Mouse (Mus musculus): ENCODE measurements around the gene Nisch. TPM values are rescaled to one million over a fixed set of nuclear protein-coding genes. Genes with fewer than 3 reads are reported as not detected.

Gene Nisch
- total and polyA plus RNA-seq, 2 experiments from 2014 or later, result 243 to 419 TPM

- TF ChIP-seq CTCF (IDR thresholded peaks at IDR 0.05; ENCODE audit: low read depth), result no peak
- DNase-seq (ENCODE audit: low spot score) (no peak), ATAC-seq (no peak)
- Histone ChIP-seq H3K36me3 (ENCODE audit: insufficient read depth, low read length) (peaks cover 38% of the 10 kb centered on the region), H3K27ac (no peak overlapping the region), H3K4me1 (ENCODE audit: insufficient read depth, low read length) (no peaks in the 10 kb centered on the region), H3K9ac (replicated peaks; ENCODE audit: low read length) (no peak overlapping the region), H3K4me3 (ENCODE audit: low read length) (no peak overlapping the region), H3K27me3 (ENCODE audit: insufficient read depth, low read length) (no peaks in the 10 kb centered on the region), H3K9me3 (ENCODE audit: low read length) (no peaks in the 10 kb centered on the region), H3K4me2 (ENCODE audit: low read depth, low read length) (no peak overlapping the region)
- WGBS, result 68% methylated on average over 14 of the region's 14 CpGs
These were observed 21.7 kb downstream of the Nisch start for GRCm38 (mm10) chr14:31194891-31195513.

- WGBS, result 84% methylated on average over 2 of the region's 2 CpGs
- peaks cover 39% of the 10 kb centered on the region for H3K36me3 ChIP-seq (ENCODE audit: insufficient read depth, low read length)
These were observed 22.3 kb downstream of the Nisch start for GRCm38 (mm10) chr14:31194441-31194840.

GRCm38 (mm10) chr14:31193791-31194190, 23.0 kb downstream of the Nisch start:
- no peak overlapping the region for H3K4me2 ChIP-seq (ENCODE audit: low read depth, low read length)
- 64% methylated on average over 7 of the region's 7 CpGs for WGBS
- peaks cover 45% of the 10 kb centered on the region for H3K36me3 ChIP-seq (ENCODE audit: insufficient read depth, low read length)
- TF ChIP-seq CTCF (IDR thresholded peaks at IDR 0.05; ENCODE audit: low read depth), result no peak
- ATAC-seq (no peak), DNase-seq (ENCODE audit: low spot score) (peak; percentile 25)
- H3K9ac ChIP-seq (replicated peaks; ENCODE audit: low read length), result no peak overlapping the region
- no peaks in the 10 kb centered on the region for H3K4me1 ChIP-seq (ENCODE audit: insufficient read depth, low read length)
- no peak overlapping the region for H3K27ac ChIP-seq
- no peak overlapping the region for H3K4me3 ChIP-seq (ENCODE audit: low read length)
- no peaks in the 10 kb centered on the region for H3K27me3 ChIP-seq (ENCODE audit: insufficient read depth, low read length)
- no peaks in the 10 kb centered on the region for H3K9me3 ChIP-seq (ENCODE audit: low read length)

More at GRCm38 (mm10) chr14:31194441-31194840, 22.3 kb downstream of the Nisch start:
- Histone ChIP-seq H3K9me3 (ENCODE audit: low read length) (no peaks in the 10 kb centered on the region), H3K27me3 (ENCODE audit: insufficient read depth, low read length) (no peaks in the 10 kb centered on the region), H3K27ac (no peak overlapping the region), H3K4me2 (ENCODE audit: low read depth, low read length) (no peak overlapping the region), H3K4me3 (ENCODE audit: low read length) (no peak overlapping the region), H3K9ac (replicated peaks; ENCODE audit: low read length) (no peak overlapping the region), H3K4me1 (ENCODE audit: insufficient read depth, low read length) (no peaks in the 10 kb centered on the region)
- ATAC-seq (no peak), DNase-seq (ENCODE audit: low spot score) (no peak)
- TF ChIP-seq CTCF (IDR thresholded peaks at IDR 0.05; ENCODE audit: low read depth), result no peak

GRCm38 (mm10) chr14:31191936-31192335, 24.8 kb downstream of the Nisch start:
- no peaks in the 10 kb centered on the region for H3K4me1 ChIP-seq (ENCODE audit: insufficient read depth, low read length)
- H3K27ac ChIP-seq, result no peak overlapping the region
- no peaks in the 10 kb centered on the region for H3K9me3 ChIP-seq (ENCODE audit: low read length)
- no peak for DNase-seq (ENCODE audit: low spot score)
- H3K9ac ChIP-seq (replicated peaks; ENCODE audit: low read length), result no peak overlapping the region
- peaks cover 64% of the 10 kb centered on the region for H3K36me3 ChIP-seq (ENCODE audit: insufficient read depth, low read length)
- H3K27me3 ChIP-seq (ENCODE audit: insufficient read depth, low read length), result no peaks in the 10 kb centered on the region
- no peak overlapping the region for H3K4me3 ChIP-seq (ENCODE audit: low read length)
- ATAC-seq, result no peak
- TF ChIP-seq CTCF (IDR thresholded peaks at IDR 0.05; ENCODE audit: low read depth), result no peak
- no peak overlapping the region for H3K4me2 ChIP-seq (ENCODE audit: low read depth, low read length)
- 50% methylated on average over 2 of the region's 2 CpGs for WGBS

GRCm38 (mm10) chr14:31189348-31189747, 27.4 kb downstream of the Nisch start:
- H3K27me3 ChIP-seq (ENCODE audit: insufficient read depth, low read length), result no peaks in the 10 kb centered on the region
- H3K4me3 ChIP-seq (ENCODE audit: low read length), result no peak overlapping the region
- DNase-seq (ENCODE audit: low spot score), result no peak
- no peak overlapping the region for H3K9ac ChIP-seq (replicated peaks; ENCODE audit: low read length)
- no peak for ATAC-seq
- TF ChIP-seq CTCF (IDR thresholded peaks at IDR 0.05; ENCODE audit: low read depth), result no peak
- no peak overlapping the region for H3K4me2 ChIP-seq (ENCODE audit: low read depth, low read length)
- no peaks in the 10 kb centered on the region for H3K9me3 ChIP-seq (ENCODE audit: low read length)
- H3K4me1 ChIP-seq (ENCODE audit: insufficient read depth, low read length), result no peaks in the 10 kb centered on the region
- 88% methylated on average over 3 of the region's 3 CpGs for WGBS
- peaks cover 89% of the 10 kb centered on the region for H3K36me3 ChIP-seq (ENCODE audit: insufficient read depth, low read length)
- H3K27ac ChIP-seq, result peak overlapping the region; percentile 16; the same call in 1 of the 2 replicates

GRCm38 (mm10) chr14:31188771-31189181, 28.0 kb downstream of the Nisch start:
- no peaks in the 10 kb centered on the region for H3K27me3 ChIP-seq (ENCODE audit: insufficient read depth, low read length)
- H3K4me2 ChIP-seq (ENCODE audit: low read depth, low read length), result no peak overlapping the region
- ATAC-seq (peak; percentile 57; the same call in 1 of the 2 replicates), DNase-seq (ENCODE audit: low spot score) (peak; percentile 24)
- 50% methylated on average over 6 of the region's 6 CpGs for WGBS
- H3K4me1 ChIP-seq (ENCODE audit: insufficient read depth, low read length), result no peaks in the 10 kb centered on the region
- H3K9ac ChIP-seq (replicated peaks; ENCODE audit: low read length), result no peak overlapping the region
- no peak overlapping the region for H3K4me3 ChIP-seq (ENCODE audit: low read length)
- no peak for TF ChIP-seq CTCF (IDR thresholded peaks at IDR 0.05; ENCODE audit: low read depth)
- H3K36me3 ChIP-seq (ENCODE audit: insufficient read depth, low read length), result peaks cover 94% of the 10 kb centered on the region
- H3K9me3 ChIP-seq (ENCODE audit: low read length), result no peaks in the 10 kb centered on the region
- H3K27ac ChIP-seq, result 0 out of 2 replicates have a peak overlapping the region, but pooled peaks have one; percentile 16

- Histone ChIP-seq H3K4me1 (ENCODE audit: insufficient read depth, low read length) (no peaks in the 10 kb centered on the region), H3K9ac (replicated peaks; ENCODE audit: low read length) (no peak overlapping the region), H3K27me3 (ENCODE audit: insufficient read depth, low read length) (no peaks in the 10 kb centered on the region), H3K36me3 (ENCODE audit: insufficient read depth, low read length) (peaks cover 96% of the 10 kb centered on the region), H3K4me2 (ENCODE audit: low read depth, low read length) (no peak overlapping the region), H3K9me3 (ENCODE audit: low read length) (no peaks in the 10 kb centered on the region), H3K27ac (no peak overlapping the region), H3K4me3 (ENCODE audit: low read length) (no peak overlapping the region)
- 68% methylated on average over 4 of the region's 4 CpGs for WGBS
- ATAC-seq (no peak), DNase-seq (ENCODE audit: low spot score) (no peak)
- no peak for TF ChIP-seq CTCF (IDR thresholded peaks at IDR 0.05; ENCODE audit: low read depth)
These were observed 30.1 kb downstream of the Nisch start for GRCm38 (mm10) chr14:31186656-31187055.
